Mouse (Mus musculus) thymus, postnatal 10 days (tissue): ENCODE data around the gene Msi1.
"Not testable (repeated sequence)": the region's sequence is repeated elsewhere in the genome, so short reads cannot be mapped to it uniquely, and the experiment has no call there.

Experiments used
- DNase-seq, 2 experiments: peaks; one replicate each; pipeline ENCODE4 v3.0.0; 2021; ENCODE audit warnings: low spot score in 2 of 2

Msi1 gene

GRCm38 (mm10) chr5:115489699-115490637 is 60.6 kb downstream of the Msi1 start:
- DNase-seq = peak; percentile 80

- DNase-seq = no peak
Measured at GRCm38 (mm10) chr5:115490638-115491000, 61.2 kb downstream of the Msi1 start.

GRCm38 (mm10) chr5:115491076-115491475 is 61.7 kb downstream of the Msi1 start:
- no peak for DNase-seq

GRCm38 (mm10) chr5:115491771-115492322 is 62.4 kb downstream of the Msi1 start:
- DNase-seq = peak in 1 of 2 experiments; percentile 21

- DNase-seq = no peak
Measured at GRCm38 (mm10) chr5:115492711-115493335, 63.4 kb downstream of the Msi1 start.

GRCm38 (mm10) chr5:115493441-115493840 is 64.0 kb downstream of the Msi1 start:
- no peak for DNase-seq

GRCm38 (mm10) chr5:115495618-115496017 is 66.2 kb downstream of the Msi1 start:
- DNase-seq = not testable (repeated sequence)

GRCm38 (mm10) chr5:115497033-115497432 is 67.6 kb downstream of the Msi1 start:
- no peak for DNase-seq

GRCm38 (mm10) chr5:115498307-115499240 is 69.2 kb downstream of the Msi1 start:
- no peak for DNase-seq

GRCm38 (mm10) chr5:115500383-115500935 is 71.1 kb downstream of the Msi1 start:
- no peak for DNase-seq

GRCm38 (mm10) chr5:115503035-115503434 is 73.6 kb downstream of the Msi1 start:
- no peak for DNase-seq
